In genomic region chr7:68470983-68471382, GRCm38 (mm10) we compare ENCODE assay signal across 14 mouse cellular contexts.
"Had no signal": no experiment of that assay in that cellular context is flagged by ENCODE, and none has a peak within 500 bp of the region (broad histone marks: within the 10 kb centered on the region; RNA-seq: fewer than 3 reads in every experiment).

No protein-coding gene starts in this region.

- H3K27ac ChIP-seq: liver, embryonic 13.5 days; lung, embryonic 15.5 days; midbrain, embryonic 12.5 days; stomach, embryonic 15.5 days had no signal

- DNase-seq: left cerebral cortex, postnatal 4 days; liver; liver, embryonic 13.5 days; liver, postnatal 0 days; lung, postnatal 14 days; right cerebral cortex, postnatal 14 days; thymus, adult 2 months; thymus, postnatal 25 days had no signal

- H3K9me3 ChIP-seq: liver, embryonic 13.5 days; lung, embryonic 15.5 days; midbrain, embryonic 12.5 days; stomach, embryonic 15.5 days had no signal

- H3K36me3 ChIP-seq: liver, embryonic 13.5 days; lung, embryonic 15.5 days; midbrain, embryonic 12.5 days; stomach, embryonic 15.5 days had no signal

- H3K9ac ChIP-seq: liver, embryonic 13.5 days; liver, postnatal 0 days; lung, embryonic 15.5 days; midbrain, embryonic 12.5 days; stomach, embryonic 15.5 days had no signal

- H3K27me3 ChIP-seq: liver, embryonic 13.5 days; lung, embryonic 15.5 days; midbrain, embryonic 12.5 days; stomach, embryonic 15.5 days had no signal

- H3K4me2 ChIP-seq: liver, embryonic 13.5 days; lung, embryonic 15.5 days; midbrain, embryonic 12.5 days; stomach, embryonic 15.5 days had no signal

- ATAC-seq: hindbrain, embryonic 16.5 days; inflammation-experienced regulatory T-cells, adult 6 months; intestine, postnatal 0 days; liver, postnatal 0 days had no signal

- H3K4me3 ChIP-seq: liver, embryonic 13.5 days; lung, embryonic 15.5 days; midbrain, embryonic 12.5 days; stomach, embryonic 15.5 days had no signal

- H3K4me1 ChIP-seq: liver, embryonic 13.5 days; lung, embryonic 15.5 days; midbrain, embryonic 12.5 days; stomach, embryonic 15.5 days had no signal
